Mouse (Mus musculus) spleen, adult 10 weeks (tissue): Measurements from ENCODE around the gene Cd209c. TPM values are rescaled to one million over a fixed set of nuclear protein-coding genes. Genes with fewer than 3 reads are reported as not detected.

ENCODE experiments used
- polyA plus RNA-seq: library from polyadenylated mRNA; stranded (reverse); fragments of 350-450 nt; fragmentation: Illumina TruSeq; extraction: RNeasy Lipid Tissue Mini Kit (QIAGEN cat#74804); gene quantifications from one replicate; pipeline ENCODE4 v1.2.3, GENCODE M21; 2015; ENCODE audit warnings: low replicate concordance; ENCODE audit not compliant: insufficient read depth

Cd209c gene
- polyA plus RNA-seq = 6.1 TPM

DNA sequence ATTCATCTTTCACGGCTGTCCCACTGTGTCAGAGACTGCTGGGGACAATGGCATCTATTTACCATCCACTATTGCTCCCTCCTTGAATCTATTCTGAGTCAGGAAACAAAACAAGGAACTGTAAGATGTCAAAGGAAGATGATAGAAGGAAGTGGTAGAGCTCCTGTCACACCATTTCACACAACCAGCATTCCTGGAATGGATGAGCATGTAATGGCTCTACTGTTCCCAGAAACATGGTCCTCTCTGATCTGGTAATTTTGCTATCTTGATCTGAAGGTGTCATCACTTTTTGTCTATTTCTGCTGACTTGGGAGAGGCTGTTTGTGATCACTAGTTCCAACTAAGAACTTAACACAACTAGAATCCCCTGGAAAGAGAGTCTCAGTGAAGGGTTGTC is at the start of gene Cd209c:
Gene Cd209c, minus strand, starts transcription at position 101 of the 400 bp plus-strand sequence.

GRCm38 (mm10) chr8:3926744-3927143 is 27.8 kb downstream of the Cd209c start, which contains the start of gene Cd209b:
TSS of gene Cd209b (minus strand) at chr8:3926844.

Other genes starting within 250 kb of the Cd209c start
- gene Clec4g, start 234.1 kb downstream of the Cd209c start, polyA plus RNA-seq = 12.7 TPM
- gene Cd209a, start 205.8 kb downstream of the Cd209c start, polyA plus RNA-seq = 47.2 TPM
- gene Cd209e, start 100.4 kb downstream of the Cd209c start, polyA plus RNA-seq = 2.4 TPM
- gene Cd209d, start 76.2 kb downstream of the Cd209c start, polyA plus RNA-seq = 16.4 TPM
- 21.9 TPM for gene Cd209b, start 27.9 kb downstream of the Cd209c start, polyA plus RNA-seq
- 0.32 TPM for gene Cd209f, start 151.1 kb upstream of the Cd209c start, polyA plus RNA-seq
- gene Cd209g, start 179.4 kb upstream of the Cd209c start, polyA plus RNA-seq = not detected
- gene Evi5l, start 211.8 kb upstream of the Cd209c start, polyA plus RNA-seq = 10.2 TPM